Mouse (Mus musculus) frontal cortex, adult 2 months (tissue): ENCODE results near the gene 4930453N24Rik. TPM values are rescaled to one million over a fixed set of nuclear protein-coding genes. Genes with fewer than 3 reads are reported as not detected.

Source experiments
- DNase-seq, 2 experiments: peaks; one replicate each; pipeline ENCODE4 v3.0.0; 2022; ENCODE audit warnings: low spot score in 1 of 2; ENCODE audit errors: extremely low spot score in 1 of 2
- polyA plus RNA-seq: library from polyadenylated mRNA; depleted of rRNA; stranded (reverse); fragments of >200 nt; gene quantifications from 2 replicates; pipeline ENCODE4 v1.2.3, GENCODE M21; 2012; rRNA removed

Gene 4930453N24Rik
- polyA plus RNA-seq = 16.0 and 16.4 TPM in 2 replicates

DNA sequence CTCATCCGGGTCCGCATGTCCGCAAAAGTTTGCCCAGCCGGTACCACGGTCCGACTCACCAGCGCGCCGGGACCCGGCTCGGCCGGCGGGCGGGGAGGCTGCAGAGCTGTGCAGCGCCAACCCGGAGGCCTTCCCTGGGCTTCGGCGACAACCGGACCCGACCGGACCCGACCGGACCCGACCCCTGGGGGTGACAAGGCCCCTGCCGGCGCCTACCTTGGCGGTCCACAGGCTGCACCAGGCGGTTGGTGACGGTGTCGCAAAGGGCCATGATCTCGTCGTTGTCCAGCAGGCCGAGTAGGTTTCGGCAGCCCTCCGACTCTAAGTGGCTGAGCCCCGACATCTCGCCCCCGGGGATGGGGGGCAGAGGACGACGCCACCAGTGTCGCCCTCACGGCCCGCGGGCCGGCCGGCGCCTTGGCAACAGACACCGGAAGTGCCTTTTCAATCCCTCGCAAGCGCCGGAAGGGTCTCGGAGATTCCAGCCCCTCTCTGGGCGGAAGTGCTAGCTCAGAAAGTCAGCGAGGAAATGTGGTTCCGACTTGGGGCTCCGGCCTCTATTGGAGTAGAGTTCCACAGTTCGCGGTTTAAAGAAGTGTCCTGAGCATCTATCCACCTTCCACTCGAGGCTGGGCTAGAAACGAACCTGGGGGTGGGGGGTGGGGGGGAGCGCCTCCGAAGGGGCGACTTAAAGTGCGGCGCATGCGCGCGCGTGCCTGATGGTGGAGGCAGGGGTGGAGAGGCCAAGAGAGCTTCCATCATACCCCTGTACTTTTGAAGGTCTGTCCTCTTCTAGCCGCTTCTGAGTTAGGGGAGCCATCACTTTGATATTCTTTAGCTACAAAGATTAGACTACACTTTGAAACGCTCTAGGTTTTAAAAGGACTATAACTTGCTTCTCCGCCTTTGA lies at the start of gene 4930453N24Rik:
4930453N24Rik (minus strand) TSS at position 641 of the 910 bp plus-strand sequence.
- DNase-seq = peak; percentile 59 to 86

DNA sequence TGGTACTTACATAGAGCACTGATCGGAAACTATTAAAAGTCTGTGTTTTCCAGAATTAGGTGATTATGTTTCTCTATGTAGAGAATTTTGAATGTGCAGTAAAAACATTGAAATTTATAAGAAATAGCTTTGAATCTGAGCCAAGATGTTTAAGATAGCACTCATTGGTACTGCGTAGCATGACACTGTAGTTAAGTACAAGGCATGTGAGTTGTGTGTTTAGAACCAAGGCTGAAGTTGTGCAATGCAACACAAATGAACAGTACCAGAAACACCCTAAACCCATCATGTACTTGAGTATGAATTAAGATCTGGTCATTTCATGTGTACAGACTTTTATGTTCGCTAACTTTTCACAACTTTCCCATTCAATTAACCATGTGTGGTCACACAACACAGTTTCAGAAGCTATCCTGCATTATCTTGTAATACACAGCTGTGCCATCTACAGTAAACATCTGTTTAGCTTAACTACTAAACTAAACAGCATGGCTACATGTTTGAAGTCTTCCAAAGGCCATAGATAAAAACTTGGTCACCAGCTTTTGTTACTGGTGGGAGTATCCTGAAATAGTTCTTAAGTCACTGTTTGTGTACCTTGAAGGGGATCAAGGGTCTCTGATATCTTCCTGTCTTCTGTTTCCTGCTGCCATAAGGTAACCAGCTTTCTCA lies 46.3 kb upstream of the 4930453N24Rik start:
- DNase-seq = no peak

DNA sequence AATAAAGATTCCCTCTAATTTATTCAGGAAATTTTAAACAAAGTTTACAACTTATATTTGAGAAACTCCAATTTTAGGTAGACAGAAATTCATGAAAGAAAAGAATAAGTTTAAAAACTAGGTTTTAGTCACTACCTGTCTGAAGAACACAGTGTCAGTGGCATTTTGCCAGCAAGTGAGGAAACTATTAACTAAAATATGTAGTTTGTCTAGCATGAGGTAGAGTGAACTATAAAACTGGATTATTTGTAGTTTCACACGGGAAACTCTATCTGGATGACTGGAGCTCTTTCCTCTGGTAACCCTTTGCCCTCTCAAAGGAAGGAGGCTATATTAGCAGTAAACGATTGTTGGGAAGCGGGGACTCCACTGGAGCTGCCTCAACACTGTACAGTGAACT lies 32.1 kb upstream of the 4930453N24Rik start:
- DNase-seq = no peak

DNA sequence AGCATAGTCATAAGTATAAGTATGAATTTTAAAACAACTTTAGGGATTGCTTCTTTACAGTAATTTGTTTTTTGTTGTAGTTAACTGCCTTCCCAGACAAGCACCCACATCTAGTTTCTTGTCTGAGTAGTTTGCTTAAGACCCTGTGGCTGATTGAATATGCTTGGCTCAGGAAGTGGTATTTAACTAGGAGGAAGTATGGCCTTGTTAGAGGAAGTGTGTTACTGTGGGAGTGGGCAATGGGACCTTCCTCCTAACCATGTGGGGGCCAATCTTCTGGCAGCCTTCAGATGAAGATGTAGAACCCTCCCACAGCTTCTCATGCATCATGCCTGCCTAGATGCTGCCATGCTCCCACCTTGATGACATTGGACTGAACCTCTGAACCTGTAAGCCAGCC lies 30.7 kb upstream of the 4930453N24Rik start:
- no peak for DNase-seq

DNA sequence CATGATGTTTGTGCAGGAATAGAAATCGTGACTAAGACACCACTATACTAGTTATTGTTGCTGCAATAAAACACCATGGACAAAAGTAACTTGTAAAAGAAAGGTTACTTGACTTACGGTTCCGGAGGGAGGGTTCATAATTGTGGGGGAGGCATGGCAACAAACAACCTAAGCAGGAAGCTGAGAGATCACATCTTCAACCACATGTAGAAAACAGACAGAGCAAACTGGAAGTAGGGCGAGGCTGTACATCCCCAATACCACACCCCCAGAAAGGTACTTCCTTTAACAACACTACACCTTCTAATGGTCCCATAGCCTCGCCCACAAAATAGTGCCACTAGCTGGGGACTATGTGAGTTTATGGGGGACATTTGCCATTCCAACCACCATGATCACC lies 29.4 kb upstream of the 4930453N24Rik start:
- no peak for DNase-seq

DNA sequence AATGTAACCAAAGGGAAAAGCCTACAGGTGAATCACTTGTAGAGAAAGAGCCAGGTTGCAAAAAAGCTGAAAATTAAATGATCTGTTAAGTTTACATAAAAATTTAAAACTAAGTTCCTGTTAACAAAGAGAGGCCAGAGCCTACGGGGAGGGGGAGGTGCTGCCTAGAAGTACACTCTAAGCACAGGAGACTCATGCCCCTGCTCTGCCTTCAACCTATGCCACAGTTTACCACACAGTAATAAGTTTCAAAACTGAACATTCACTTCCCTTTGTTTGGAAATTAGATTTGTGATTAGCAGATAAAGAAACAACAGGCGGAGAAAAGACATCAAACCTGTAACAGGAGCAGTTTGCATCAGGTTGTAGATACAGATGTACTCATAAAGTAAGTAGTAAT lies 23.8 kb upstream of the 4930453N24Rik start:
- DNase-seq = no peak

DNA sequence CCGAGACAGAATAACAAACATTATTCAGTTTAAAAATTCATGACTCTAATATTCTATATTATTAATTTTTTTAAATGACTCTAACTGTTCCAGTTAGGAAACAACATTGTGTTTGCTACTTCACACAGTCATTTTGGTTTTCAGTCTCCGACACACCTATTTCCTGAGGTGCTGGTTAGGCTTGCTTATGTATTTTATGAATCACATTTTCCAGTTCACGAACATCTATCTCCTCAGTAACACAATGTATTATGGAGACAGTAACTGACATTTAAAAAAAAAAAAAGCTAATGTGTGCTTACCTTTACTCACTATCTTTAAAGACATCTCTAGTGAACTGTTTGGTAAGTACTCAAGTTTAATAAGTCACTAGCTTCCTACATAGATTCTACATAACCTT lies 18.7 kb upstream of the 4930453N24Rik start:
- DNase-seq = no peak

DNA sequence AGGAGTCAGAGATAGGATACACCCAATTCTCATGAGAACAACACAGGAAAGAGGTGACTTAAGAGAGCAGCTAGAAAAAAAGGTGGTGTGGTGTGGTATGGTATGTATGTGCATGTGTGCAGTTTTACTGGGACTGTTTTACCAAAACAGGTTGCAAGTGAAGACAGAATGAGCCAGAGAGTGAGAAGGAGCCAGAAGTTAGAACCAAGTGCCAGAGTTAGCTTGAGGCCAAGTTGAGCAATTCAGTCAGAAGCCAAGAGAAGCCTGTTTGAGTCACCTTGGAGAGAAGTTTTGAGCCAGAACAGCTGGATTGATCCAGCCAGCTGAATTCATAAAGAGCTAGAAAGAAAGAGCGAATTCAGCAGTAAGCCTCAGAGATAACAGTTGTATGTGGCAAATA lies 4.6 kb upstream of the 4930453N24Rik start:
- no peak for DNase-seq

DNA sequence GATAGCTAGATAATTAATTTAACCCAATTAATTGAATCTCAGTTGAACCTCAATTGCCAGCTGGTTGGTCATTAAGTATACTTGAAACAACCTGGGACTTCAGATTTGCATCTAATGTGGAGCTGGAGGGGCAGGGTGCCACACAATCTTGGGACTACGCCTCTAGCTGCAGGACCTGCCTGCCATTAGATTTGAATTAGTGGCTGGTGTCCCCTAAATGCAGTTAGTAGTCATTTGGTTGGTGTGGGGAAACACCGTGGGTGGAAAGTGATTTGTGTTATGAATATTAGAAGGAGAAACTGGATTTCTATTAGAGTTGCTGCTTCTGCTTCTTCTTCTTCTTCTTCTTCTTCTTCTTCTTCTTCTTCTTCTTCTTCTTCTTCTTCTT lies 464 bp upstream of the 4930453N24Rik start:
- peak in 1 of 2 experiments; percentile 10 for DNase-seq

DNA sequence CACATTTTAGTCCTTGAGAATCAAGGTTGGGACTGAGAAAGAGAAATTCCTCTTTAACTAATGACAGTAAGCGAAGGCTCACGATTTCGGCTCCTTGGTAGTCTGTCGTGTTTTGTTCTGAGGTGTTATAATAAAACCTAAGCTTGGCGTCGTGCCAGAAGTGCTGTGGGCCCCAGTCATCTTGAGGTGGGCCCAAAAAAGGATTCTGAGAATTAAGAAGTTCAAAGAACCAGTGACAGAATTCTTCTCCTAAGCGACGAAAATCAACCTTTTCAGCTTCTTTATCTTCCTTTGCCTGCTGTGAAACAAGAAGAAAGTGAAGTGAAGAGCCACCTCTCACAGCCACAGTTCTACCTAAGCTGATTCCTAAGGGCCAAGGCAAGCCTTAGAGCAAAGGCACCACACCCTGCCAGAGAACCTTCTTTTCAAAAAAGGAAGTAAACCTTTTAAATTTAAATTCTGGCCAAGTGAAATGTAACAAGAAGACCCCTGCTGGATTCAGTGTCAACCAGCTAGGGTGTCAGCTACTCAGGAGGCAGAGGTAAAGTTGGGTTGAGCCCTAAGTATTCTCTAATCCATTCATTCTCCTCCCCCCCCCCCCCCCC lies 4.2 kb downstream of the 4930453N24Rik start:
- DNase-seq = no peak

DNA sequence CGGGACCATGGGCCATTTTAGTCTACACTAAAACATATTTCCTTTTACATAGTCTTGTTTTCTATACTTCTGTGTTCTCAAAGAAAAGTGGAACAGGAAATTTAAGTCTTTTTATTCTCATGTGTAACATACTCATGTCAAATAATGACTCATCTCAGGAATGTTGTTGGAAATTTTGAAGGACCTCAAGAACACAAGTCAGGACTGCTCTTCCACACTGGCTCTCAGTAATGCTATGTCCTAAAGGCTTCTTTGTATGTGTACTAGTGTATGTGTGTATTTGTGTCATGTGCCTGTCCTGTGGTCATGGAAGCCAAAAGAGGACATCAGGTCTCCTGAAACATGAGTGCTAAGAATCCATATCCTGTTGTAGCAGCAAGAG lies 11.7 kb downstream of the 4930453N24Rik start:
- no peak for DNase-seq

DNA sequence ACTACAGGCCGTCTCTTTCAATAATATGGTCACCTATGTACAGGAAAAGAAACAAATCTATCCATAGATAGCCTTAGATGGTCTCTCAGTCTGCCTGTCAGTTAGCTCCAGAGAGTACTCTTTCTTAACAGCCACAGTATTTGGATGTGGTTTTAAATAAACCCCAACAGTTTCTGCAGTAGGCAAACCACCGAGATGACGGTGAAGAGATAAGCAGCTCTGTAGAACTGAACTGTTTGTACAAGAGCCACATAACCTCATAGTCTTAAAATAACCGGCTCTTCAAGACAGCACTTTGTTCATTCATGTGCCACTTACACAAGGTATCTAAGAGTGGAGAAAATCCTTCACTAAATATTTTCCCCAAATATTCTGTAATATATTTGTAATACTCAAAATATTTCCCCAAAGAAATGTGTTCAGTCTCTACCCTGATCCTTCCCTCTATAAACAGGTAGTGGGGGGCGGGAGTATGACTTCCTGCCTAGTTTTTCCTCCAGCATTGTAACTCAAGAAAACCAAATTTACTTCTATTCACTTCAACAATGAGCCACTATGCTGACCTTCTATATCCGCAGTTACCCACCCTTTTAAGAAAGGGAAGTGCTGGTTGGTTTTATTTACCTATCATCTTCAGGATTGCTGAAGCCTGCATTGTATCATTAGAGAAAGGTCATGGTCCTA lies 12.3 kb downstream of the 4930453N24Rik start:
- DNase-seq = no peak

DNA sequence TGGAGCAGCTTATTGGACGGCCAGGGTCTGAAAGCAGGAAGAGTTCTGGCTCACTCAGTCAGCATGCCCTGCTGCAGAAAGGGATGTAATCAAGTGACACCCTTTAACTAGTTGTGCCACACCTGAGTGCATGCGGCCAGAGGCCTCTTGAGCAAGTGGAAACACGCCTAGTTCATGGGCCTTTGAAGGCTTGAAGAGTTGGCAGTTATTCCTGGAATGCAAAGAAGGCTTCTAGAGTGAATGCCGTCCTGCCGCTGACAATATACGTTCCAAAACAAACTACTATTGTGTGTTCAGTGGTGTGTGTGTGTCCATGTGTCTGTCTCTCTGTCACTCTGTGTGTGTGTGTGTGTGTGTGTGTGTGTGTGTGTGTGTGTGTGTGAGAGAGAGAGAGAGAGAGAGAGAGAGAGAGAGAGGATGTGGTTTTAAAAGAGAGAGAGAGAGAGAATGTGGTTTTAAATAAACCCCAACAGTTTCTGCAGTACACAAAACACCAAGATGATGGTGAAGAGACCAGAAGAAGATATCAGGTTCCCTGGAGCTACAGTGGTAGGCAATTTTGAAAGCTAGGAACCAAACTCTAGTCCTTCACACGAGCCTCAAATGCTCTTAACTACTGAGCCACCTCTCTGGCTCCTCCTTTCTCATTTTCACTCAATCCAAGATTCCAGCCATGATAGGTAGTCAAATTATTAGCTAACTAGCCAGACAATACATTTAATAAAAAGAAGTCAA lies 13.1 kb downstream of the 4930453N24Rik start:
- no peak for DNase-seq

DNA sequence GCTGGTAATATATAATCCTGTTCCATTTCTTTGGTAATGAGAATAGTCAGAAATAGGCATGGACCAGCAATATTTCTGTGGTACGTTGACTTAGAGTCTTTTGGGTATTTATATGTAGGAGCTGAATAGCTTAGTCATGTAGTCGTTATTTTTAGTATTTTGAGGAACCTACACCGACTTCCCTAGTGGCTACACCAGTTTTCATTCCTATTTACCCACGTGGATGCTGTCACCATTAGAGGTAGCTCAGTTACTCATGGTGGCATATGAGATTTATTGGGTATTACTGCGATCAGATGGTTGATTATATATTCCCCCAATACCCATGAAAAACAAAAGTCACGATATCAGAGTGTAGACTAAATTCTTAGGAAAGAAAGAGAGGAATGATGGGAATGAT lies 14.6 kb downstream of the 4930453N24Rik start:
- no peak for DNase-seq

DNA sequence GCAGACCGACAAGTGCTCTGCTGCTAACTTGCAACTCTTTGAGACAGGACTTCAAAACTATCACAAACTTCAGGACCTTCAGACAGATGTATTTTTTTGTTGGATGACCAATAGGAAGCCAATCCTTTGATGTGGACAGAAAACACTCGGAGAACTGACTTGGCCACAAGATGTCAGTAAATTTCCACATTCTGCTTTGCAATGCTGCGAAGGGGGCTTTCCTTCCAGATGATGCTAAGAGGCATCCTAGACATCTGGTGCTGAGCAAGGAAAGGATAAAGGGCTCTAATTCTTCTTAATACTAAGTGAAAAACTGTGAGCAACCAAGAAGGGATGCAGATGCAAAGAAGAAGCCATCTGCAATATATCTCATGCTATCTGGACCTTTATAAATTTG lies 16.2 kb downstream of the 4930453N24Rik start:
- peak in 1 of 2 experiments; percentile 21 for DNase-seq

DNA sequence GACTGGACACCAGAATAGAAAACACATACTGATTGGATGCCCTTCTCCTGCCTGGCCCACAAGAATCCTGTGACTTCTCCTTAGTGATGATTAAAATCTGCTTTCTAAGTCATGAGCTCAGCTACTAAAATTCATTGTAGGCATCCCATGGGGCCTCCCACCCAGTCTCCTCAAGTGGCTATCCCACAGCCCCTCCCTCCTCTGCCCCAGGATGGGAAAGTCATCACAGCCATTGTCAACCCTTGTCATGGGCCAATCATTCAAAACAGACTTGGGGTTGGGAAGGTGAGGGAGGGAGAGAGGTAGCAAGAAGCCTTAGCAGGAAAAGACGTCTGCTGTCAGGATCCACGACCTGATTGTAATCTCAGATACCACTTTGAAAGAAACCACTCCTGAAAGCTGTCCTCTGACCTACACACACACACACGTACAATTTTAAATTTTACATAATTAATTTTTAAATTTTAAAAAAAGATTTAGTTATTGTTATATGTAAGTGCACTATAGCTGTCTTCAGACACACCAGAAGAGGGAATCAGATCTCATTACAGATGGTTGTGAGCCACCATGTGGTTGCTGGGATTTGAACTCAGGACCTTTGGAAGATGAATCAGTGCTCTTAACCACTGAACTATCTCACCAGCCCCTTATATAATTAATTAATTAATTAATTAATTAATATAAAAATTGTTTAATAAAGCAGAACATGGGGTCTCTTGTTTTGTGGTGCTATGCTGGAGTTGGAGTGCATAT lies 16.8 kb downstream of the 4930453N24Rik start:
- DNase-seq = no peak

DNA sequence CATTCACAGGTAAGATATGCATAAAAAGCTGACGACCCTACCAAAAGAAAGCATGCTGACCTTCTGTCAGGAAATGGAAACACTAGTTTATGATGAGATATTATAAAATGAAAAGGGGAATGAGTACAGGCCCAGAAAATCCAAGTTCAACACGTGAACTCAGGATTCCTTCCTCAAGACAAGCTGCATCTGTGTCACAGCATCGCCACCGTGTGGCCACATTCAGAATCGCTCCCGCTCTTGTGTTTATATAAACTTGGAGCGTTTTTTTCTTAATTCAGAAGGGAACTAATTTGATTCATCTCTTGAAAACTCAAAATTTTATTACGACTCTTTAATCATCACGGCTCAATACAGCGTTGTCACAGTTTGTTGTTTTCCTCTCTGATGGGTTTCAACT lies 22.7 kb downstream of the 4930453N24Rik start:
- DNase-seq = peak in 1 of 2 experiments; percentile 89

DNA sequence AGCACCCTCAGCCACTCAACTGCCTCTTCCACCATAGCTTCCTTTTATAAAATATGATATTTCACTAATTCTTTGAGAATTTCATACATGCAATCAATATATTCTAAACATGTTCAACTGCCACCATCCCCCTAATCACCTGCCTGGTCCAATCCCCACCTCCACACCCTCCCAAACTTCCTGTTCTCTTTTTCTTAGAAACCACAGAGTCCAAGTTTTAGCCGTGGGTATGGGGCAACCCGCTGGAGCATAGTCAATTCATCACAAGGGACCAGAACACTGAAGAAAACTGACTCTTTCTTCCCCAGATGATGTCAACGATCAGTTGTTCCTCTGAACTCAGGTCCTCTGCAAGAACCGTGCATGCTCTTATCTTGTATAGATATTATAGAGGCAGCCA lies 25.9 kb downstream of the 4930453N24Rik start:
- no peak for DNase-seq

DNA sequence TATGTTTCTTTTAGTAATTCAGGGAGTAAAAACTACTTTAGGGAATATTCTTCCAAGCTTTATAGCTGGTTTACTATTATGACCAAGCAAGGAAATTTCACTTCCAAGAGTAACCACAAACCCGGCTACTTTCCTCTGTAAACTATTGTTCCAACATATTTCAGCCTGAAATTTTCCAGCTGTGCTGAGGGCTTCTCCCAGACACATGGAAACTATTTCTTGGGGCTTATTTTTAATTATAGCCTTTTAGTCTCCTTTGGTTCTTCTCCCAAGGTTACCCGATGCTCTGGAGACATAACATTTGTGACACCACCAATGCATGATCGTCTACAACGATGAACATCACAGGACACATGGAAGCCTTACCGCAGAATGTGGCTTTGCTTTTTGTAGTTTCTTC lies 33.7 kb downstream of the 4930453N24Rik start:
- no peak for DNase-seq
